Mouse (Mus musculus): ENCODE measurements around the gene Klf8.
A peak's percentile ranks its signal among the peaks of the same experiment; 100 is the strongest.
"Not testable (repeated sequence)": the region's sequence is repeated elsewhere in the genome, so short reads cannot be mapped to it uniquely, and the experiment has no call there.

The Klf8 gene

DNA sequence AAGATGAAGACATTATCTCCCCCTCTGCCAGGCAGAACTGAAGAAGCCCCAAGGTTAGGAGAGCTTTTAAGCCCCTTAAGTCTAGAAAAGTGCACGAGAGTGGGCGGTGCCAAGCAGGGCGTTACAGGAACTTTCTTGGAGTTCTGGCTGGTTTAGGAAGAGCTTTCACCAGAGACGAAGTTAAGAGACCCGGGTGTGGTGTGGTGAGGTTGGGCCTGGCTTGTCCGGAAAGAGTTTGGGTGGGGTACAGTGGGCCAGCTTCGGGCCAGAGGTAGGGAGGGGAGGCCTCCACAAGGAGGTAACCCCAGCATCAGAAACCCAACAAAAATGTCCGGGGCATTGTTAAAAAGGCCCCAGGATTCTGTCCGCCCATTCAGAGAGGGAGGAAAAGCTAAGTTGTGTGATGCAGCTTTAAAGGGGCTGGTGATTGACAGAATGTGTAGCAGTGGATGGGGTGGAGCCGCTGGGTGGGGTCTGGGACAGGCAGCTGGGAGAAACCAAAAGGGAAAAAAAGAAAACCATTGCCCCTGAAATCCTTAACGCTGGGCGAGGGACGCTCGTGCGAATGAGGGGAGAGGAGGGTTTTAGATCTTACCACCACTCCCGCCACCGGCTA, at the start of gene Klf8:
Gene Klf8 (plus strand): TSS at position 163 of the 616 bp plus-strand sequence.
- DNase-seq (ENCODE audit: low read depth, low spot score), result no peak

- DNase-seq (ENCODE audit: low read depth, low spot score), result not testable (repeated sequence)
Measured at GRCm38 (mm10) chrX:153199185-153199584, 38.1 kb upstream of the Klf8 start.

GRCm38 (mm10) chrX:153211101-153211500, 26.2 kb upstream of the Klf8 start:
- DNase-seq (ENCODE audit: low read depth, low spot score), result peak; percentile 11

DNA sequence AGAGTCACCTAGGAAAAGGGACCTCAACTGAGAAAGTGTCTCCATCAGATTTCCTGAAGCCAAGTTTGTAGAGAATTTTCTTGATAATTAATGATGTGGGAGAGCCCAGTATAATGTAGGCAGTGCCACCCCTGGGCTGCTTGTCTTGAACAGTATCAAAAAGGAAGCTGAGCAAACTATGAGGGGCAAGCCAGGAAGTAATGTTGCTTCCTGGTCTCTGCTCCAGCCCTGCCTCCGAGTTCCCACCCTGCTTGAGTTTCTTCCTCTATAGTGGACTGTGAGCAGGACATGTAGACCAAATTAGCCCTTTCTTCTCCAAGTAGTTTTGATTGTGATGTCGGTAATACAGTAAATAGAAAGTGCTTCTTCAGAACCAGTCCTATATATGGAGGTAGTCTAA, 6.0 kb upstream of the Klf8 start:
- DNase-seq (ENCODE audit: low read depth, low spot score), result no peak

DNA sequence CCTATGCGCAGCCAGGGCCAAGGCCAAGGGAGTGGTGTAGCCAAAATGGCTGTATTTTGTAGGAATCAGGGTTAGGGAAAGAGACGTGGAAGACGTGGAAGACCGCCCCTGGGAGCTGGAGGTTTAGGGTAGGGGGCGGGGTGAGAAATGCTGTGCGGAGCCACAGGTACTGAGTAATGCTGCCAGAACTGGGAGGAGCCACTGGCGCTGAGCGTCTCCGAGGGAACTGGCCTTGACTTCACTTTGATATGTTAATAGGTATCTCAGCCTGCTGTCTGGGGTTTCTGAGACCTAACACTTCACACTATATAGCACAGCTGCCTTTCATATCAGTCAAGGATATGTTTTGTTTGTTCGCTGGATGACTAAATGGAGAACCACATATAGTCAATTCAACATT, 4.0 kb upstream of the Klf8 start:
- DNase-seq (ENCODE audit: low read depth, low spot score), result peak; percentile 63

DNA sequence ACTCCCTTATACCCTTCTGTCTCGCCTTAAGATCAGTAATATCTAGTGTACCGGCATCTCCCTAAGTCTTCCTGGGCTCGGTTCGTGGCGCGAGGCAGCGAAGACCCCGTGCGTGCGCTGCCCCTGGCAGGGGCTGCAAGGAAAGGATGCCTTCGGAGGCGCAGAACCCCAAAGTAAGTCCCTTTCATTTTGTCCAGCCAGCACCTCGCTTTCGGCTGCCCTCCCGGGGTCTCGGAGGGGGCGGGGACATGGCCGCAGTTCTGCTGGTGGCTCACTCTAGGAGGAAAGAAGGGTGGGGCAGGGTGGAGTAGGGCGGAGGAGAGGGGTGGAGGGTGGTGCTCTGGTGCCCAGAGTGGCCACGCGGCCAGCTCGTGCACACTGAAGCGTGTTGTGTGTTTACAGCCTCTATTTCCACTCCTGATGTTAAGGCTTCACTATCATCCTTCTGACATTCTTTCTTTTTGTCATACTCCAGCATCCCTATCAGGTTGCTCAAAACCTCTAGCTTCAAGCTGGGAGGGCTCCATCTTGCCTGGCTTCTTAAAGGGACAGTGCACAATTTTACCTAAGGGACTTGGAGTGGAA, 746 bp downstream of the Klf8 start:
- no peak for DNase-seq (ENCODE audit: low read depth, low spot score)

GRCm38 (mm10) chrX:153254256-153254655, 17.0 kb downstream of the Klf8 start:
- DNase-seq (ENCODE audit: low read depth, low spot score), result no peak

GRCm38 (mm10) chrX:153255504-153255903, 18.2 kb downstream of the Klf8 start:
- no peak for DNase-seq (ENCODE audit: low read depth, low spot score)

DNA sequence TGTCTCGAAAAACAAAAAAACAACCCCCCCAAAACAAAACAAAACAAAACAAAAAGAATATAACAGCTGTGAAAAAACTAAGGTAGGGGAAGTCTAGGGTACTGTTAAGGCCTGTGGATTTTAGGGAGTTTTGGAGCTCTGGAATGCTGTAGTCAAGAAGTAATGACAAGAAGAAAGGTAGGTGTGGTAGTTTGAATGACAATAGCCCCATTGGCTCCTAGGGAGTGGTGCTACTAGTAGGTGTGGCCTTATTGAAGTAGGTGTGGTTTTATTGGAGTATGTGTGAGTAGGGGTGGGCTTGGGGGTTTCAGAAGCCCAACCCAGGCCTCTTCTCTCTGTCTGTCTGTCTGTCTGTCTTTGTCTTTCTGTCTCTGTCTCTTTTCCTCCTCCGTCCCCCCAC, 44.9 kb downstream of the Klf8 start:
- DNase-seq (ENCODE audit: low read depth, low spot score), result peak; percentile 28

- no peak for DNase-seq (ENCODE audit: low read depth, low spot score)
Measured at GRCm38 (mm10) chrX:153311356-153311755, 74.1 kb downstream of the Klf8 start.

DNA sequence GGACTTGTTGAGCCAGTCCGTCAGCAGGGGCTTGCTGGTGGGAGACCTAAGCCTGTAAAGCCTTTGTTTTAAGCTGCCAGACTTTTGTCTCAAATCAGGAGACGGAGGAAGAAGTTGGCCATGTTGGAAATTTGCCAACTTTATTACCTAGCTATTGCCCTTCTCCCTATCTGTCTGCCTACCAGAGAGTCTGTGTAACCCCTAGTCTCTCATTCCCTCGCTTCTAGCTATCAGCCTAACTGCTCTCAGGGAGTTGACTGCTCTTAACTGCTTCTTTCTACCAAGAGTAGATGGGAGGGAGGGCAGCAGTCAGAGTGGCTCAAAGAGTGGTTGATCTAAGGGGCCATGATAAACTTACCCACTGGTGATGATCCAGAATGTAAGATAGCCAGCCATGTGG, 85.8 kb downstream of the Klf8 start:
- DNase-seq (ENCODE audit: low read depth, low spot score), result no peak

- DNase-seq (ENCODE audit: low read depth, low spot score), result not testable (repeated sequence)
Measured at GRCm38 (mm10) chrX:153334140-153334539, 96.9 kb downstream of the Klf8 start.

GRCm38 (mm10) chrX:153359331-153360215, 122.3 kb downstream of the Klf8 start:
- peak; percentile 63 for DNase-seq (ENCODE audit: low read depth, low spot score)

DNA sequence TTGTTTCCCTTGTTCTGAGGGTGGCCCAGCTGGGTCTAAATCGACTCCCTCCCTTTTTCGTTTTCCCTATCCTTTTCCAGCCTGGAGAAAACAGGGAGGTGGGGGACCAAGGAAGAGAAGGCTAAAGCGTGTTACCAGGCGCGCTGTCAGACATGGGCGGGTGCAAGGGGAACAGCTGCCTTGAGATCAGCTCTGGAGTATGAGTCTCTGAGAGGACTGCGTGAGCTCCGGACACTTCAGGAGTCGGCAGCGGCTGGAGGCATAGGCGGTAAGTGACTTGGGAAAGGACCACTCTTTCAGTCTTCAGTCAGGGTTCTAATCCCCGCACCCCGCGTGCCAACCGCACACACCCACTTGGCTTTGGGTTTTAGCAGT, 122.9 kb downstream of the Klf8 start:
- no peak for DNase-seq (ENCODE audit: low read depth, low spot score)

- no peak for DNase-seq (ENCODE audit: low read depth, low spot score)
Measured at GRCm38 (mm10) chrX:153360666-153361269, 123.5 kb downstream of the Klf8 start.

GRCm38 (mm10) chrX:153366754-153367153, 129.5 kb downstream of the Klf8 start:
- no peak for DNase-seq (ENCODE audit: low read depth, low spot score)

GRCm38 (mm10) chrX:153369780-153370179, 132.5 kb downstream of the Klf8 start:
- DNase-seq (ENCODE audit: low read depth, low spot score), result no peak

DNA sequence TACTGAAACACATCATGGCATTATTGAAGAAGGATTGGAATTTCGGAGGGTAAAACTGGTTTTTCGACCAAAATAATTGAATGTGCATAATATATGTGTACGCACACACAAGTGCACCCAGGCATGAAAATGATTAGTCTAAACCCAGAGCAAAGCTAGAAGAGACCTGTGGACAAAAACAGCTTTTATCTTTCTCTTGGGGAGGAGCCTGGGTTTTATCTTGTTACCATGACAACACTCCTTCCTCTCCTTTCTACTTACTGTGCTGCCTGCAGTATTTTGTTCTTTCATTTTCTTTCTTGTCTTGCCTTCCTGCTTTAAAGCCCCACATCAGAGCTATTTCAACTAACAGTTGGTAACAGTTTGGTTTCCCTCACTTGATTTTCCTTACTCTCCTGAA, 137.8 kb downstream of the Klf8 start:
- no peak for DNase-seq (ENCODE audit: low read depth, low spot score)

DNA sequence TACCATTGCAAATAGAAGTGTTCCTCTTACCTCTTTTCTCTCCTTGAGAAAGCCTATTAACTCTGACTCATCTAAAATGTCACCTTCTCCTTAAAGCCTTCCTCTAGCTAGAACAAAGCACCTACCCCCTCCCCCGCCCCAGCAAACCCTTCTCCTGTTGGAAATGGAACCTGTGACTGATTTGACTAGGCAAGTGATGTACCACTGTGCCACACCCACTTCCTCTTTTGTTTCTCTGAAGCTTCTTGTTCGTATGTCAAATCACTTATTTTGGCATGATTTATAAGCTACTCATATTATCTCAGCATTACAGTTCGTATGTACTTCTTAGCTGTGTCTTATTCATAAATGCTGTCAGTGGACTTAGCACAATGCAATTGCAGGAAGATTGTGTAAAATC, 144.5 kb downstream of the Klf8 start:
- no peak for DNase-seq (ENCODE audit: low read depth, low spot score)

DNA sequence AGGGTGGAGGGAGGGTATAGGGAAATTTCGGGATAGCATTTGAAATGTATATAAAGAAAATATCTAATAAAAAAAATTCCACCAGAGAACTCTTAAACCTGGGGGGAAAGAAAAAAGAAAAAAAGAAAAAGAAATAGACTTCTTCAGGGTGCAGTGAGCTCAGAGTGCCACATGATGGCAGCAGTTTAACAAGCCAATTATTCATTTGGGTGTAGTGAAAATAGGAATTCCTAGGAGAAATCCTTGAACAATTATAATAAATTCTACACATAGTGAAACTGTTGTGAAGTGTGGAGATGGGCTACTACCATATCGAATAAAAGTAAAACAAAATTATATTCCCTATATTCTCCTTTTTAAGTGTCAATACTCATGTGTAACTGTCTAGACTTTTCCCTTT, 152.0 kb downstream of the Klf8 start:
- DNase-seq (ENCODE audit: low read depth, low spot score), result no peak

GRCm38 (mm10) chrX:153417067-153417466, 179.8 kb downstream of the Klf8 start:
- DNase-seq (ENCODE audit: low read depth, low spot score), result no peak

GRCm38 (mm10) chrX:153433659-153434293, 196.5 kb downstream of the Klf8 start:
- DNase-seq (ENCODE audit: low read depth, low spot score), result no peak

Measured in WW6 (cell line).